Mouse (Mus musculus) thymus, adult 2 months (tissue): Measurements from ENCODE around the gene BC055324.

Experiments
- CTCF ChIP-seq: fragments of 200-500 bp; IDR thresholded peaks from 2 replicates; pipeline ENCODE4 v1.5.1; 2012; ENCODE audit warnings: mild to moderate bottlenecking, control low read depth, low read length, moderate library complexity, borderline replicate concordance; ENCODE audit not compliant: control insufficient read depth, poor library complexity, insufficient read depth; ENCODE audit errors: extremely low read depth
- POLR2A ChIP-seq: fragments of 200-500 bp; IDR thresholded peaks from 2 replicates; pipeline ENCODE4 v1.6.1; 2012; ENCODE audit warnings: mild to moderate bottlenecking, low read length, control low read depth, moderate library complexity; ENCODE audit not compliant: control insufficient read depth, poor library complexity, insufficient read depth; ENCODE audit errors: extremely low read depth

- TF ChIP-seq POLR2A (no peak), CTCF (no peak)
Observed at GRCm38 (mm10) chr1:164018221-164018896, 23.8 kb upstream of the BC055324 start.
